Mouse (Mus musculus): ENCODE measurements at regions not wholly inside any gene's neighbourhood (a gene's known extent, or its start where the extent isn't known, plus 50 kb on each side); places are given as distances from the start of the nearest gene placed in this dataset.

GRCm38 (mm10) chr2:169088870-169089484, 133.6 kb upstream of the Zfp64 start:
- DNase-seq: no peak
- intact Hi-C loops (cut with DNase I; ENCODE audit: low total_unique reads): no loop called here

GRCm38 (mm10) chr2:169088301-169088700, 132.9 kb upstream of the Zfp64 start:
- intact Hi-C loops (cut with DNase I; ENCODE audit: low total_unique reads): no loop called here
- no peak for DNase-seq

DNA sequence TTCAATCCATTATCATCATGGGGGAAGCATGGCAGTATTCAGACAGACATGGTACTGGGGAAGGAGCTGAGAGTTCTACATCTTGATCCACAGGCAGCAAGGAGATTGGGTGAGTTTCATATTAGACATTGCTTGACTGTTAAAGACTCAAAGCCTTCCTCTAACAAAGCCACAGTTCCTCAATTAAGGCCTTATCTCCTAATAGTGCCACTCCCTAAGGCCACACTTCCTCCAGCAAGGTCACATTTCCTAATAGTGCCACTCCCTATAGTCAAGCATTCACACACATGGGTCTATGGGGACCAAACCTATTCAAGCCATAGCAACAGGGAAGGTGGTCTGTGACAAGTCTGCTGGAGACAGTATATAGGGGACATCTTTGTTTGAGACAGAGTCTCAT, 115.9 kb upstream of the Zfp64 start:
- intact Hi-C loops (cut with DNase I; ENCODE audit: low total_unique reads): no loop called here
- DNase-seq: no peak

GRCm38 (mm10) chr2:169065166-169065698, 109.8 kb upstream of the Zfp64 start:
- no peak for DNase-seq
- intact Hi-C loops (cut with DNase I; ENCODE audit: low total_unique reads): loop anchor here (10.0 kb wide), 1 partner anchor 1040 kb away; no protein-coding TSS in a partner anchor

- intact Hi-C loops (cut with DNase I; ENCODE audit: low total_unique reads): loop anchor here (10.0 kb wide), 1 partner anchor 1043 kb away; no protein-coding TSS in a partner anchor
- DNase-seq: peak; percentile 69
These were observed 106.1 kb upstream of the Zfp64 start for GRCm38 (mm10) chr2:169061520-169061919.

GRCm38 (mm10) chr2:169060495-169060894, 105.1 kb upstream of the Zfp64 start:
- intact Hi-C loops (cut with DNase I; ENCODE audit: low total_unique reads): loop anchor here (10.0 kb wide), 1 partner anchor 1044 kb away; no protein-coding TSS in a partner anchor
- no peak for DNase-seq

DNA sequence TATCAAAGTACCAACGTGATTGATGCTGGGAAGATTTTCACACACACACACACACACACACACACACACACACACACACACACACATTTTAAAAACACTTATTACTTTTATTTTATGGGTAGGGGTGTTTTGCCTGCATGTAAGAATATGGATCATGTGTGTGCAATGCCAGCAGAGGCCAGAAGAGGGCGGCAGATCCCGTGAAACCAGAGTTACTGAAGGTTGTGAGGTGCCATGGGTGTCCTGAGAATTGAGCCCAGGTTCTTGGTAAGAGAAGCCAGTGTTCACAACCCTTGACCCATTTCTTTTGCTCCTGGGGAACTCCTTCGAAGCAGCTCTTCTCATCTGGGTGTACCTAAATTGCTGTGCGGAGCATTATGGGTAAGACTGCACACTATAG, 102.4 kb upstream of the Zfp64 start:
- intact Hi-C loops (cut with DNase I; ENCODE audit: low total_unique reads): no loop called here
- DNase-seq: no peak

GRCm38 (mm10) chr2:169049947-169050346, 94.6 kb upstream of the Zfp64 start:
- intact Hi-C loops (cut with DNase I; ENCODE audit: low total_unique reads): no loop called here
- no peak for DNase-seq

DNA sequence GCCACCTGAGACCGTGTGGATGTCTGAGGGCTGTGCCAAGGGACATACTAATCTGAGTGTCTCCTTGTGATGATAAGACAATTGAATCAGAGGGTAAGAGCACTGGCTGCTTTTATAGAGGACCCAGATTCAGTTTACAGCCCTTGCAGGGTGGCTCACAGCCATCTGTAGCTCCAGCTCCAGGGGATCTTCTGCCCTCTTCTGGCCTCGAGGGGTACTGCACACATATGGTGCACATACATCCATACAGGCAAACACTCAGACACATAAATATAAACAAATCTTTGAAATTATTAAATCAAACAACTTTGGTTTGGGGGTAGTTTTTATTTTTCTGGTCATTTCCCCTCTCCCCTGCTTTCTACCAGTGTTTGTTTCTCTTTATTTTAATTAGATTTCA, 86.4 kb upstream of the Zfp64 start:
- DNase-seq: no peak
- intact Hi-C loops (cut with DNase I; ENCODE audit: low total_unique reads): no loop called here

DNA sequence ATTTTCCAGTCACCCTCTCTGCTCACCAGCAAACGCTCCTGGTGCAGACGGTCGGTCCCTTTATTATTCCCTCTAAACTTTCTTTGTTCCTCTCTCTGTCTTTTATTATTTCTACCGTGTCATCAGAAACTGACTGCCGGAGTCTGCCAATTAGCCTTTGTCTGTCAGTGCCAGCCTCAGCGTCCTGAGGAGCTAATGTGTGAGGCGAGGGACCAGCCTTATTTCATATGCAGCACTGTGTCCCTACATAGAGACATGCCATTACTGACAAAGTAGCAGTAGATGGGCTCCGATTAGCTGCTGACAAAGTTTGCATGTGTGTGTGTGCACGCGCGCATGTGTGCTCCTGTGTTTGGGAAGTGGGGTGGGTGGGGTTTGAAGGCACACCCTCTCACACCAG, 82.6 kb upstream of the Zfp64 start:
- DNase-seq: no peak
- intact Hi-C loops (cut with DNase I; ENCODE audit: low total_unique reads): no loop called here

DNA sequence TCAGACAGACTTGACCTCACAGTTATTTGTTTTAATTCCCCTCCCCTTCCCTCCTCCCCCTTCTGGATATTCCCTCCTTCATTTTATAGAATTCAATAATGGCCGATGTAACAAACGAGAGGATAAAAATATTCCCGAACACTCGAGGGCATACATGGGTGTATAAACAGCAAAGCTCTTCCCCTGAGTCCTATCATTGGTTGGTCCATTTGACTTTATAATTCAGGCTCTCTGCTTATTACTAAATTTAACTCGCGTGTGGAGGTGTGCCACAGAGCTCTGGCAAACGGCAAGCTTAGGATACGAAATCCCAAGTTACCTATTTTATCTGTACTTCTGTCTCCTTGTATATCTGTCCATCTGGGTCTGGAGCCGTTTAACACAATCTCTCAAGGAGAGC, 82.1 kb upstream of the Zfp64 start:
- intact Hi-C loops (cut with DNase I; ENCODE audit: low total_unique reads): no loop called here
- no peak for DNase-seq

DNA sequence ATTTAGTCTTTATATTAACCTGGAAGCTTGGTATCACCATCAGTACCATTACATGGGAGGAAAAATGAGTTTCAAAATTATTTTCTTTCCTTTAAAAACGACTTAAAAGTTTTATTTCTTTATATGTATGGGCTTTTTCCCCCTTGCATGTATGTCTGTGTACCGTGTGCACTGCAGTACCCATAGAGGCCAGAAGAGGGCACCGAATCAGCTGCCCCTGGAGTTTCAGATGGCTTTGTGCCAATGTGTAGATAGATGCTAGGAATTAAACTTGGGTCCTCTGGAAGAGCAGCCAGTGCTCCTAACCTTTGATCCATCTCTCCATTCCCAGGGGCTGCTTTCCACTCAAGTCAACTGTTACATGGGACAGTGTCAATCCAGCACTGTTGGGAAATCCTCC, 79.9 kb upstream of the Zfp64 start:
- intact Hi-C loops (cut with DNase I; ENCODE audit: low total_unique reads): no loop called here
- no peak for DNase-seq

DNA sequence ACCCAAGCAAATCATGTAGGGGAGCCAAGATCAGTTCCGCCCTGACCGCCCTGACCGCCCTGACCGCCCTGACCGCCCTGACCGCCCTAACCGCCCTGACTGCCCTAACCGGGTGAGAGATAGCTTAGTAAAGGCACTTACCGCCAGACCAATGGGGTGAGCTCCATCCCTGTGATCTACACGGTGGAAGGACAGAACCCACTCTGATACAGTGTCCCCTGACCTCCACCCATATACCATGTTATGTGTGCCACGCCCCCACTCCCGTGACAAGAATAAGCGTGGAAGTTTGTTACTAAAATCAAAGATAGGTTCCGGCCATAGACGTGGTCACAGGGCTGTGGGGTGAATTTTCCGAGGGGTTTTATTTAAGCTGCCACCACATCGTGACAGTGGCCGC, 78.6 kb upstream of the Zfp64 start:
- DNase-seq: no peak
- intact Hi-C loops (cut with DNase I; ENCODE audit: low total_unique reads): no loop called here

DNA sequence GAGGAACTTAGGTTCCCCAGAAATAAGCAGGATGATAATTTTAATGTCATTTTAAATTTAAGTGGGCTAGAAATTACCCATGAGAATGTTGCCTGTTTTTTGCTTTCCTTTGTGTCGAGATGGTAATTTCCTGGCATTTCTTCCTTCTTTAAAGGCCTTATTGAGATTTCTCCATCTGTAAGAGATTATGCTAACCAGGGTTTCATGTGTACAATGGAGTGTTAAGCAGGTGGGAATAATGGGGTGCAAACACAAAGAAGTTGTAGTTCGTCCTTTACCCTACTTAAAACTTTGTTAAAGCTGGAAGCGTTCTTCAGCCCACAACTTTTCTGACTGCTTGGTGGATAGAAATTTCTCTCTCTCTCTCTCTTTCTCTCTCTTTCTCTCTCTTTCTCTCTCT, 77.8 kb upstream of the Zfp64 start:
- no peak for DNase-seq
- intact Hi-C loops (cut with DNase I; ENCODE audit: low total_unique reads): no loop called here

DNA sequence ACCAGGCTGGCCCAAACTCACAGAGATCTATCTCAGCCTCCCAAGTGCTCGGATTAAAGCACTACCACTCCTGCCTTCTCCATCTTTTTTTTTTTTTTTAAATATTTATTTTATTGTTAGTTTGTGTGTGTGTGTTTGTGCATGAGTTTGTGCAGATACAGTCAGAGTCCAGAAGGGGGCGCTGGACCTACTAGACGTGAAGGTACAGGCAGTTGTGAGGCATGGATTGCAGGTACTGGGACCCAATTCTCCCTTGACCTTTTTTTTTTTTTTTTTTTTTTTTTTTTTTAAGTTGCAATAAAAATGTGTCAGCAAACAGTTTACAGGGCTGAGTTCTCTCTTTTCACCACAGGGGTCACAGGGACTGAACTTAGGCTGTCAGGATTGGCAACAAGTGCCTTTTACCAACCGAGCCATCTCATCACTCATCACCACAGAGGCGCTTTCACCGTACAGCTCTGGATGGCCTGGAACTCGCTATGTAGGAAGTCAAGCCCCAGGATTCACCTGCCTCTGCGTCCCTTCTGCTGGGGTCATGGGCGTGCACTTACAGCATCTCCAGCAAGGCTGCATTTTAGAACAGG, 73.2 kb upstream of the Zfp64 start:
- intact Hi-C loops (cut with DNase I; ENCODE audit: low total_unique reads): no loop called here
- DNase-seq: no peak

DNA sequence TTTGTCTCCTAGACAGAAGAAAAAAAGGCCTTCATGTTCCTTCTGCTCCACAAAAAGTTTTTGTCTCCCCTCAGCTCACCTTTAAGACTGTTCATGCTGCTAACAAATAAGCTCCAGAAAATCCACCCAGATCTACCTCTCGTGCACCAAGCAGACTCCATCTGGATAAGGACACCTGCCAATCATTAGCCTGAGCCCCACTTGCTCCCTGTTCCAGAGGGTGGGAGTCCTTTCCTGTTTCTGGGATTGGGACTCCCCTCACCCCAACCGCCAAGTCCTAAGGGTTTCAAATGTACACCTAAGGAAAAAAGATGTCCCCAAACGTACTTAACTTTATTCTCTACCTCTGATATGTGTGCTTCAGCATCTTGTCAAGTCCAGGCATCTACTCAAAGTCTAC, 63.6 kb upstream of the Zfp64 start:
- no peak for DNase-seq
- intact Hi-C loops (cut with DNase I; ENCODE audit: low total_unique reads): no loop called here

DNA sequence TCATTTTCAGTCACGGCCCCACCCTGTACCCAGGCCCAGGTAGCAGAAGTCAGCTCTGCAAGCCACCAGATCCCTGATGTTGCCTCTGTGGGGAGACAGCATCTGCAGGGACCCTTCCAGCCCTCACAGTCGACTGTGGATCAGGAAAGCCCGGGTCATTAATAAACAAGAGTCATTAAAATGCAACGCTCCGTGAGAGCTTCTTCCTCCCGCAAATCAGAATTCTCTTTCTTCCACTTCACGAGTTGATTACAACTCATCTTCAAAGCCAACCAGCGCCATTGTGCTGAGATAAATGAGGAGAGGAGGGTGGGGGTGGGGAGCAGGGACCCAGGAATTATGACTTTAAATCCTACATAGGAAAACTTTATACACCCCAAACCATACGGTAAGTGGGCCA, 54.9 kb upstream of the Zfp64 start:
- intact Hi-C loops (cut with DNase I; ENCODE audit: low total_unique reads): no loop called here
- no peak for DNase-seq

DNA sequence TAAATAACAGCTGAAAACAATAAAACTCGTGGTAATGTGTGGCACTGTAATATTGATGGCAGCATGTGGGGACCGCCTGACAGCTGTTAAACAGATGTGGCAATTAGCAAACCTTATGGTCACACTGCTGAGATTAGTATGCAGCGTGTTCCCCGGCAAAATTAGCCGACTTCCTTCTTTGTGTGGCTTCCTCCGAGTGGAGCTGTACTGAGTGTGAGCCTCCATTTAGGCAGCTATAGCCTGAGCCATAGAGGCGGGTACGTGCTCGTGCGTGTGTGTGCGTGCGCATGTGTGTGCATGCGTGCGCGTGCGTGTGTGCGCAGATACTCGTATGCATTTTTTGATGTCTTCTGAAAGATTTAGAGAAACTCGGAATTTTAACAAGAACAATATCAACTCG, 53.4 kb upstream of the Zfp64 start:
- DNase-seq: peak; percentile 24
- intact Hi-C loops (cut with DNase I; ENCODE audit: low total_unique reads): no loop called here

DNA sequence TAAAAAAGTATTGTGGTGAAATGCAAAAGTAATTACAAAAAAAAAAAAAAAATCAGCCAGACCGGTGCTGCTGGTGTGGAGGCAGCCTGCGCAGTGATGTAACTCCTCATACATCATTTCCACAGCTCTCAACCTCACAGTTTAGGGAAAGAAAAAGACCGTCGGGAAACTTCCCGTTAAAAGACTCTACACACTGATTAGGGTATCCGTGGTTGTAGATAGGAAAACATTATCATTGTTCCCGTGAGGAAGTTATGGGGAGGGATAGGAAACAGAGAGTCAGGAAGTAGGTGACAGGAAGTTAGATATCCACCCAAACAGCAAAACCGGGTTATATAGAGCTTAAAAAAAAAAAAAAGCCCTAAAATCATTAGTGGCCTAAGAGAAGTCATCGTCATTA, 52.9 kb upstream of the Zfp64 start:
- no peak for DNase-seq
- intact Hi-C loops (cut with DNase I; ENCODE audit: low total_unique reads): no loop called here

DNA sequence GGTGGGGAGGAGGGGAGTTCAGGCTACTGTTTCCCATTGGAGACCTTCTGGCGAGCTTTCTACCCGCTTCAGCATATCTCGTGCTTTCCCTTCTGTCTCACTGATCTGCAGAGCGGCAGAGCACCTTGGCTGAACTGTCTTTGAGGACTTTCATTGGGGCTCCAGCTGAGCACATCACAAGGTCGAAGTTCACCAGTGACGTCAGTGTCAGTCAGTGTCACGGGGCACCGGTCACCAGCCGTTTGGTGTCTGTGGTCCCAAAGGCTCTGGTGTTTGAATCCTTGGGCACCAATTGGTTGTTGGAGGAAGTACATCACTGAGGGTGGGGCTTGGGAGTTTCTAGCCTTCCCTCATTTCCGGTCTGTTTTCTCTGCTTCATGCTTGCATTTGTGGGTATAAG, 51.2 kb upstream of the Zfp64 start:
- no peak for DNase-seq
- intact Hi-C loops (cut with DNase I; ENCODE audit: low total_unique reads): no loop called here

DNA sequence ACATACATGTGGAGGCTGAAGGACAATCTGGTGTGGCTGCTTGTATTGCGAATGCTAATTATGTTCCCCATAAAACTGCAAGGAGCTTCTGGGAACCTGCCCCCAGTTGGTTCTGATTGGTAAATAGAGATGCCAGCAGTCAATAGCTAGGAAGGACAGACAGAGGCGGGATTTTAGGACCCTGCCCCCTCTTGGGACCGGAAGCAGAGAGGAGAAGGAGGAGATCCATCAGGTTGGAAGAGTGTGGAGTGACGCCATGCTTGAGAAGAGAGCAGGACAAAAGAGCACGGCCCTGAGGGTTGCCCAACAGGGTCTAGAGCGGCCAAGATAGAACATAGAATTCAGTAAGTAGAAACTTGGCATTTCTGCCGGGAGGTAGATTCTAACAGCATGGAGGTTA, 50.4 kb upstream of the Zfp64 start:
- intact Hi-C loops (cut with DNase I; ENCODE audit: low total_unique reads): no loop called here
- no peak for DNase-seq
